Mouse (Mus musculus): ENCODE measurements around the gene Vmn1r181. TPM values are rescaled to one million over a fixed set of nuclear protein-coding genes. Genes with fewer than 3 reads are reported as not detected.
"Not testable (repeated sequence)": the region's sequence is repeated elsewhere in the genome, so short reads cannot be mapped to it uniquely, and the experiment has no call there.

The Vmn1r181 gene
- not detected in 2 replicates for polyA plus RNA-seq (2014; fragmentation: Nextera tagmentation; extraction: Ambion mirVana)

GRCm38 (mm10) chr7:23974315-23974714, at the start of gene Vmn1r181:
Gene Vmn1r181, plus strand, starts transcription at chr7:23974615.
- ATAC-seq (ENCODE audit: low FRiP score, low TSS enrichment); H3K4me3 ChIP-seq (replicated peaks; ENCODE audit: low read depth, low read length); H3K36me3 ChIP-seq (ENCODE audit: control insufficient read depth, insufficient read depth, low read length); H3K4me1 ChIP-seq (ENCODE audit: control insufficient read depth, insufficient read depth, low read length); H3K9ac ChIP-seq (replicated peaks; ENCODE audit: low read length); DNase-seq; H3K27me3 ChIP-seq (ENCODE audit: control insufficient read depth, insufficient read depth, low read length); H3K27ac ChIP-seq (replicated peaks; ENCODE audit: low read depth, low read length); H3K4me2 ChIP-seq (ENCODE audit: low read length): not testable (repeated sequence)
- 85% methylated on average over 9 of the region's 9 CpGs for WGBS
- H3K9me3 ChIP-seq (ENCODE audit: control insufficient read depth, low read length) = peaks cover 23% of the 10 kb centered on the region

GRCm38 (mm10) chr7:23926678-23927077, 47.7 kb upstream of the Vmn1r181 start, which contains the start of gene Vmn1r179:
Gene Vmn1r179, plus strand, starts transcription at chr7:23926978.
- Histone ChIP-seq H3K4me2 (ENCODE audit: low read length) (no peak within 1 kb of the TSS), H3K36me3 (ENCODE audit: control insufficient read depth, insufficient read depth, low read length) (no peaks in the 10 kb centered on the region), H3K9ac (replicated peaks; ENCODE audit: low read length) (no peak within 1 kb of the TSS), H3K27ac (replicated peaks; ENCODE audit: low read depth, low read length) (no peak within 1 kb of the TSS), H3K27me3 (ENCODE audit: control insufficient read depth, insufficient read depth, low read length) (no peaks in the 10 kb centered on the region), H3K4me3 (replicated peaks; ENCODE audit: low read depth, low read length) (no peak within 1 kb of the TSS), H3K9me3 (ENCODE audit: control insufficient read depth, low read length) (peaks cover 26% of the 10 kb centered on the region), H3K4me1 (ENCODE audit: control insufficient read depth, insufficient read depth, low read length) (no peaks in the 10 kb centered on the region)
- 47% methylated on average over 2 of the region's 2 CpGs for WGBS
- ATAC-seq (ENCODE audit: low FRiP score, low TSS enrichment) (no peak), DNase-seq (no peak)

GRCm38 (mm10) chr7:23950332-23950731, 24.1 kb upstream of the Vmn1r181 start, which contains the start of gene Vmn1r180:
Gene Vmn1r180, plus strand, starts transcription at chr7:23950632.
- no peak within 1 kb of the TSS for H3K27ac ChIP-seq (replicated peaks; ENCODE audit: low read depth, low read length)
- DNase-seq = no peak
- no peaks in the 10 kb centered on the region for H3K36me3 ChIP-seq (ENCODE audit: control insufficient read depth, insufficient read depth, low read length)
- ATAC-seq (ENCODE audit: low FRiP score, low TSS enrichment) = no peak
- H3K4me2 ChIP-seq (ENCODE audit: low read length) = no peak within 1 kb of the TSS
- H3K4me3 ChIP-seq (replicated peaks; ENCODE audit: low read depth, low read length) = no peak within 1 kb of the TSS
- H3K9ac ChIP-seq (replicated peaks; ENCODE audit: low read length) = no peak within 1 kb of the TSS
- peaks cover 10% of the 10 kb centered on the region; the same call in 1 of the 2 replicates for H3K9me3 ChIP-seq (ENCODE audit: control insufficient read depth, low read length)
- no peaks in the 10 kb centered on the region for H3K4me1 ChIP-seq (ENCODE audit: control insufficient read depth, insufficient read depth, low read length)
- no peaks in the 10 kb centered on the region for H3K27me3 ChIP-seq (ENCODE audit: control insufficient read depth, insufficient read depth, low read length)

- H3K4me2 ChIP-seq (ENCODE audit: low read length); H3K4me1 ChIP-seq (ENCODE audit: control insufficient read depth, insufficient read depth, low read length); H3K4me3 ChIP-seq (replicated peaks; ENCODE audit: low read depth, low read length); H3K36me3 ChIP-seq (ENCODE audit: control insufficient read depth, insufficient read depth, low read length); H3K27ac ChIP-seq (replicated peaks; ENCODE audit: low read depth, low read length); H3K27me3 ChIP-seq (ENCODE audit: control insufficient read depth, insufficient read depth, low read length); DNase-seq; ATAC-seq (ENCODE audit: low FRiP score, low TSS enrichment); H3K9ac ChIP-seq (replicated peaks; ENCODE audit: low read length): not testable (repeated sequence)
- peaks cover 15% of the 10 kb centered on the region for H3K9me3 ChIP-seq (ENCODE audit: control insufficient read depth, low read length)
- 60% methylated on average over 3 of the region's 3 CpGs for WGBS
Observed at GRCm38 (mm10) chr7:23968044-23968443, 6.4 kb upstream of the Vmn1r181 start.

GRCm38 (mm10) chr7:24001391-24001790, 27.0 kb downstream of the Vmn1r181 start, which contains the start of gene V1rd19:
Gene V1rd19, plus strand, starts transcription at chr7:24001691.
- Histone ChIP-seq H3K27me3 (ENCODE audit: control insufficient read depth, insufficient read depth, low read length) (no peaks in the 10 kb centered on the region), H3K27ac (replicated peaks; ENCODE audit: low read depth, low read length) (no peak within 1 kb of the TSS), H3K9ac (replicated peaks; ENCODE audit: low read length) (no peak within 1 kb of the TSS), H3K9me3 (ENCODE audit: control insufficient read depth, low read length) (peaks cover 28% of the 10 kb centered on the region), H3K36me3 (ENCODE audit: control insufficient read depth, insufficient read depth, low read length) (no peaks in the 10 kb centered on the region), H3K4me1 (ENCODE audit: control insufficient read depth, insufficient read depth, low read length) (no peaks in the 10 kb centered on the region), H3K4me2 (ENCODE audit: low read length) (no peak within 1 kb of the TSS), H3K4me3 (replicated peaks; ENCODE audit: low read depth, low read length) (no peak within 1 kb of the TSS)
- DNase-seq (no peak), ATAC-seq (ENCODE audit: low FRiP score, low TSS enrichment) (no peak)
- WGBS = 61% methylated on average over 2 of the region's 2 CpGs

Other genes with a start within 250 kb of the Vmn1r181 start
- not detected in 2 replicates for gene Vmn1r174, start 222.3 kb upstream of the Vmn1r181 start, polyA plus RNA-seq (2014; fragmentation: Nextera tagmentation; extraction: Ambion mirVana)
- not detected in 2 replicates for gene Vmn1r175, start 164.0 kb upstream of the Vmn1r181 start, polyA plus RNA-seq (2014; fragmentation: Nextera tagmentation; extraction: Ambion mirVana)
- gene Vmn1r176, start 137.2 kb upstream of the Vmn1r181 start, polyA plus RNA-seq (2014; fragmentation: Nextera tagmentation; extraction: Ambion mirVana) = not detected in 2 replicates
- gene Vmn1r177, start 108.2 kb upstream of the Vmn1r181 start, polyA plus RNA-seq (2014; fragmentation: Nextera tagmentation; extraction: Ambion mirVana) = not detected in 2 replicates
- not detected in 2 replicates for gene Vmn1r178, start 82.6 kb upstream of the Vmn1r181 start, polyA plus RNA-seq (2014; fragmentation: Nextera tagmentation; extraction: Ambion mirVana)
- gene Vmn1r179, start 47.6 kb upstream of the Vmn1r181 start, polyA plus RNA-seq (2014; fragmentation: Nextera tagmentation; extraction: Ambion mirVana) = not detected in 2 replicates
- not detected in 2 replicates for gene Vmn1r180, start 24.0 kb upstream of the Vmn1r181 start, polyA plus RNA-seq (2014; fragmentation: Nextera tagmentation; extraction: Ambion mirVana)
- not detected in 2 replicates for gene V1rd19, start 27.1 kb downstream of the Vmn1r181 start, polyA plus RNA-seq (2014; fragmentation: Nextera tagmentation; extraction: Ambion mirVana)
- gene Vmn1r183, start 78.6 kb downstream of the Vmn1r181 start, polyA plus RNA-seq (2014; fragmentation: Nextera tagmentation; extraction: Ambion mirVana) = not detected in 2 replicates
- 34.1 and 41.6 TPM in 2 replicates for gene Zfp180, start 107.3 kb downstream of the Vmn1r181 start, polyA plus RNA-seq (2014; fragmentation: Nextera tagmentation; extraction: Ambion mirVana)
- gene Zfp112, start 137.7 kb downstream of the Vmn1r181 start, polyA plus RNA-seq (2014; fragmentation: Nextera tagmentation; extraction: Ambion mirVana) = 7.6 and 8.3 TPM in 2 replicates
- gene Zfp235, start 159.6 kb downstream of the Vmn1r181 start, polyA plus RNA-seq (2014; fragmentation: Nextera tagmentation; extraction: Ambion mirVana) = 25.5 and 26.5 TPM in 2 replicates
- gene Zfp114, start 200.4 kb downstream of the Vmn1r181 start, polyA plus RNA-seq (2014; fragmentation: Nextera tagmentation; extraction: Ambion mirVana) = 2.5 and 4.3 TPM in 2 replicates
- gene Zfp111, start 236.8 kb downstream of the Vmn1r181 start, polyA plus RNA-seq (2014; fragmentation: Nextera tagmentation; extraction: Ambion mirVana) = 3.1 and 6.6 TPM in 2 replicates